Mouse (Mus musculus) midbrain, embryonic 16.5 days (tissue): ENCODE measurements around the gene Slc2a12. TPM values are rescaled to one million over a fixed set of nuclear protein-coding genes. Genes with fewer than 3 reads are reported as not detected.

Experiments
- ATAC-seq: fragments of 200-750 bp; cut with Nextera tagmentation; 2 replicates; pipeline ENCODE4 v1.8.0; 2017; ENCODE audit warnings: moderate TSS enrichment
- H3K27ac ChIP-seq: fragments of 300-500 bp; sonication (generic); 2 replicates; pipeline ENCODE4 v1.5.1; 2014; ENCODE audit warnings: mild to moderate bottlenecking, low read length, mixed read lengths
- H3K27me3 ChIP-seq: fragments of 300-500 bp; sonication (generic); 2 replicates; pipeline ENCODE4 v1.6.1; 2014; ENCODE audit warnings: low read depth, low read length, mixed read lengths; ENCODE audit not compliant: control insufficient read depth, insufficient read depth
- H3K36me3 ChIP-seq: fragments of 300-500 bp; sonication (generic); 2 replicates; pipeline ENCODE4 v1.6.1; 2014; ENCODE audit warnings: mild to moderate bottlenecking, low read length, moderate library complexity, mixed read lengths; ENCODE audit not compliant: control insufficient read depth, insufficient read depth
- H3K4me1 ChIP-seq: fragments of 300-500 bp; sonication (generic); 2 replicates; pipeline ENCODE4 v1.6.1; 2014; ENCODE audit warnings: mild to moderate bottlenecking, low read length, mixed read lengths; ENCODE audit not compliant: control insufficient read depth, insufficient read depth
- H3K4me2 ChIP-seq: fragments of 300-500 bp; sonication (generic); 2 replicates; pipeline ENCODE4 v1.6.1; 2014; ENCODE audit warnings: mild to moderate bottlenecking, low read length, mixed read lengths
- H3K4me3 ChIP-seq: fragments of 300-500 bp; sonication (generic); 2 replicates; pipeline ENCODE4 v1.5.1; 2014; ENCODE audit warnings: low read depth, mild to moderate bottlenecking, low read length, moderate library complexity, mixed read lengths
- H3K9ac ChIP-seq: fragments of 300-500 bp; sonication (generic); 2 replicates; pipeline ENCODE4 v1.6.1; 2014; ENCODE audit warnings: low read depth, low read length, mixed read lengths
- H3K9me3 ChIP-seq: fragments of 300-500 bp; sonication (generic); replicated peaks from 2 replicates; pipeline ENCODE4 v1.6.1; 2014; ENCODE audit warnings: mild to moderate bottlenecking, low read length, mixed read lengths; ENCODE audit not compliant: control insufficient read depth, poor library complexity, severe bottlenecking
- WGBS: fragments of 180-500 bp; shearing (Covaris S2); extraction: QIAGEN DNeasy Blood & Tissue Kit; methylation state at CpG from one replicate; pipeline ENCODE4 v1.1.7; 2014; 5-methylcytosine and 5-hydroxymethylcytosine counted together
- polyA plus RNA-seq: library from polyadenylated mRNA; unstranded; fragments of >200 nt; fragmentation: Nextera tagmentation; extraction: Ambion mirVana; gene quantifications from 2 replicates; pipeline ENCODE4 v1.2.1, GENCODE M21; 2015

Slc2a12 gene
- polyA plus RNA-seq, 1 experiment from 2014 or later, result 5.3 TPM

- H3K9ac ChIP-seq, result no peak overlapping the region
- H3K9me3 ChIP-seq, result no peaks in the 10 kb centered on the region
- no peak overlapping the region for H3K4me3 ChIP-seq
- ATAC-seq, result no peak
- H3K27ac ChIP-seq, result no peak overlapping the region
- WGBS, result 92% methylated on average over 7 of the region's 7 CpGs
- no peaks in the 10 kb centered on the region for H3K4me1 ChIP-seq
- H3K36me3 ChIP-seq, result no peaks in the 10 kb centered on the region
- no peak overlapping the region for H3K4me2 ChIP-seq
- H3K27me3 ChIP-seq, result no peaks in the 10 kb centered on the region
Observed at GRCm38 (mm10) chr10:22696864-22697263, 52.1 kb downstream of the Slc2a12 start.

DNA sequence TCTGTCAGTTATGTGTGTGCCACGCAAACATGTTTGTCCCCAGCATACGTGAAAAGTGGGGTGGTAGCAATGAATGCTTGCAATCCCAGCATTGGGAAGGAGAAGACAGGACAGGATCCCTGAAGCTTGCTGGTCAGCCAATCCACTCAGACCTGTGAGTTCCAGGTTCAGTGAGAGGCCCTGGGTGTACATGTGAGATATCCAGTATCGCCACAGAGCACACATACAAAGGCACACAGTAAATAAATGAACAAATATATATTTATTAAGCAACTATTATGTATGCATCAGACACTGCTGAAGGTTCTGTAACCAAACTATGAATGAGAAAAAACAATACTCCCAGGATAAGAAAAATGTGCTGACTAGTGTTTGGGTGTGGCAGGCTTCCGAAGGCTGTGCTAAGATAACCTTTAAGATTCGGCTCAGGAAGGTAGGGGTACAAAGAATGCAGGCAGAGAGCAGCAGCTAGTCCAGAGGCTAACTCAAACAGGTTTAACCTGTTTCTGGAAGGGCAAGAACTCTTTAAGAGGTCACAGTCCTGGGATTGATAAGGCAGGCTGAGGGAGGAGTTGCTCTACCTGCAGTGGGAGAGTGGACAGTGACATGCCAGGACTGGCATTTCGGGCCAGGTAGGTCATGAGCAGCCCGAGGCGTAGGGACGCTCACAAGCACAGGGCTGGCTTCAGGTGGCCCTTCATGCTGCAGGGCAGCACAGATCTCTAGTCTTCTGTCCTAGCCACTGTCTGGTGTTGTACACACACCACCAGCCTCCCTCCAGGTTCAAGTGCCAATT, 53.5 kb downstream of the Slc2a12 start:
- H3K27me3 ChIP-seq, result no peaks in the 10 kb centered on the region
- H3K27ac ChIP-seq, result no peak overlapping the region
- H3K9ac ChIP-seq, result no peak overlapping the region
- 94% methylated on average over 9 of the region's 9 CpGs for WGBS
- no peaks in the 10 kb centered on the region for H3K9me3 ChIP-seq
- no peaks in the 10 kb centered on the region for H3K36me3 ChIP-seq
- no peak for ATAC-seq
- H3K4me2 ChIP-seq, result no peak overlapping the region
- H3K4me1 ChIP-seq, result no peaks in the 10 kb centered on the region
- H3K4me3 ChIP-seq, result no peak overlapping the region

GRCm38 (mm10) chr10:22699487-22700335, 54.9 kb downstream of the Slc2a12 start:
- H3K4me3 ChIP-seq, result no peak overlapping the region
- no peaks in the 10 kb centered on the region for H3K4me1 ChIP-seq
- 86% methylated on average over 19 of the region's 19 CpGs for WGBS
- ATAC-seq, result peak; percentile 52
- no peaks in the 10 kb centered on the region for H3K27me3 ChIP-seq
- no peaks in the 10 kb centered on the region for H3K36me3 ChIP-seq
- H3K27ac ChIP-seq, result no peak overlapping the region
- no peaks in the 10 kb centered on the region for H3K9me3 ChIP-seq
- no peak overlapping the region for H3K9ac ChIP-seq
- no peak overlapping the region for H3K4me2 ChIP-seq

GRCm38 (mm10) chr10:22700773-22701172, 56.0 kb downstream of the Slc2a12 start:
- H3K27ac ChIP-seq, result no peak overlapping the region
- no peak for ATAC-seq

DNA sequence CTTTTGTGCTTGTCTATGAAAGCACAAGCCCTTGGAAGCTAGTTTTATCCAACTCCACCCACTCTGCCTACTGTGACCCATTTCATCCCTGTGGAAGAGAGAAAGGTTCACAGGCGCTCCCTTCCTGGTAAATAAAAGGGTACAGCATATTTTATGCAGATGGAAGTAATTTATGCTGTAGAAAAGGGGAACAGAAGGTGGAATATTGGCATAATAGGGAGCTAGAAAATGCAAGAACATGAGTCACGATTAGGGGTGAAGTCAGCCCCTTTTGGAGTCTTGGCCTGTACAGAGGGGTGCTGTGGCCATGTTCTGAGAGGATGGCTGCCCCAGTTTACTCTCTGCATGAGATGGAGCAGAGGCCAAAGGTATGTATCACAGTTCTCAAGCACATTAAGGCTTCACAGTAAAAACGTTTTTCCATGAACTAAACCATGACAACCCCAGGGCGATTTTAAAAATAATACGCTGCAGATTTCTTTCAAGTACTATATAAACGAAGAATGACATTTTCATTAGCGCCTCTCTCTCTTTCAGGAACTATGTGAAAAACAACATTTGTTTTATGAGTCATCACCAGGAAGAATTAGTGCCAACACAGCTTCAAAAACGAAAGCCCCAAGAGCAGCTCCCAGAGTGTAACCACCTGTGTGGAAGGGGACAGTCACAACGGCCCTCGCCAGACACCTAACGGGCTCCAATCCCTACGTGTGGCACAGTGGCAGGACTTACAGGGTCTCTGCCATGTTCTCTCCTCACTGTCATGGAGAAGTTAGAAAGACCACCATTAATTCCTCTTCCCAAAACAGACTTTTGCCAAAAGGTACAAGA, 56.9 kb downstream of the Slc2a12 start:
- H3K4me2 ChIP-seq, result no peak overlapping the region
- H3K4me1 ChIP-seq, result no peaks in the 10 kb centered on the region
- no peak overlapping the region for H3K9ac ChIP-seq
- no peak for ATAC-seq
- H3K9me3 ChIP-seq, result no peaks in the 10 kb centered on the region
- 81% methylated on average over 12 of the region's 12 CpGs for WGBS
- no peak overlapping the region for H3K4me3 ChIP-seq
- no peaks in the 10 kb centered on the region for H3K27me3 ChIP-seq
- H3K27ac ChIP-seq, result no peak overlapping the region
- H3K36me3 ChIP-seq, result peaks cover 7% of the 10 kb centered on the region

More at GRCm38 (mm10) chr10:22700773-22701172, 56.0 kb downstream of the Slc2a12 start:
- Histone ChIP-seq H3K4me2 (no peak overlapping the region), H3K9ac (no peak overlapping the region), H3K36me3 (peaks cover 5% of the 10 kb centered on the region), H3K9me3 (no peaks in the 10 kb centered on the region), H3K4me1 (no peaks in the 10 kb centered on the region), H3K4me3 (no peak overlapping the region), H3K27me3 (no peaks in the 10 kb centered on the region)
- 86% methylated on average over 9 of the region's 9 CpGs for WGBS

GRCm38 (mm10) chr10:22703844-22704243, 59.0 kb downstream of the Slc2a12 start:
- WGBS, result 90% methylated on average over 6 of the region's 6 CpGs
- H3K36me3 ChIP-seq, result peaks cover 11% of the 10 kb centered on the region
- H3K9me3 ChIP-seq, result no peaks in the 10 kb centered on the region
- no peak for ATAC-seq
- H3K4me1 ChIP-seq, result no peaks in the 10 kb centered on the region
- no peaks in the 10 kb centered on the region for H3K27me3 ChIP-seq
- no peak overlapping the region for H3K4me2 ChIP-seq
- no peak overlapping the region for H3K9ac ChIP-seq
- H3K27ac ChIP-seq, result no peak overlapping the region
- no peak overlapping the region for H3K4me3 ChIP-seq

DNA sequence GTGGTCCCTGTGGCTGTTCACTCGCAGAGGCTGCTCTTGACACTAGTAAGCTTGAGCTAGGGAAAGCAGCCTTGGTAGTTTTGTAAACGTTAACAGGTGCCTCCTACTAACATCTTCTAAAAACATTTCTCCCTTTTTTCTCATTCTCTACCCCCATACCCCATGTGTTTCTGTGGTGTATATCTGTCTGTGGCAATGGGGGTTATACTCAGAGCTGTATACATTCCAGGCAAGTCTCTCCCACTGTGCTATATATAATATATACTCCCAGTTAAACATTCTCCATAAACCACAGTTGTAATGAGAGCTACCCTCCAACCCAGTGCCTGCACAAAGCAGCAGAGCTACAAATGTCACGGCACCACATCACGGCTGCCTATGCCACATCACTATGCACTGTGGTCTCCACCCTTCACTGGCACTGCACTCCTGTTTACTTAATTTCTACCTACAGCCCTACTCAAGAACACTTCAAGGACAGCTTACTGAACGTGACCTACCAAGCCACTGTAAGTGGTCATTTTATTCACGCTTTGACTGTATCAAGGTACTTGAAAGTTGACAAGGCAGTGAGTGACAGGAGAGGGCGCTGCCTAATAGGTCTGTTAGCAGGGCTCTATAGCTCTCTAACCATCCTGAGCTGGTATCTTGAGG, 63.5 kb downstream of the Slc2a12 start:
- no peaks in the 10 kb centered on the region for H3K4me1 ChIP-seq
- 87% methylated on average over 7 of the region's 7 CpGs for WGBS
- no peaks in the 10 kb centered on the region for H3K27me3 ChIP-seq
- H3K4me2 ChIP-seq, result no peak overlapping the region
- no peaks in the 10 kb centered on the region for H3K9me3 ChIP-seq
- peaks cover 11% of the 10 kb centered on the region for H3K36me3 ChIP-seq
- no peak overlapping the region for H3K4me3 ChIP-seq
- no peak for ATAC-seq
- no peak overlapping the region for H3K9ac ChIP-seq
- no peak overlapping the region for H3K27ac ChIP-seq

DNA sequence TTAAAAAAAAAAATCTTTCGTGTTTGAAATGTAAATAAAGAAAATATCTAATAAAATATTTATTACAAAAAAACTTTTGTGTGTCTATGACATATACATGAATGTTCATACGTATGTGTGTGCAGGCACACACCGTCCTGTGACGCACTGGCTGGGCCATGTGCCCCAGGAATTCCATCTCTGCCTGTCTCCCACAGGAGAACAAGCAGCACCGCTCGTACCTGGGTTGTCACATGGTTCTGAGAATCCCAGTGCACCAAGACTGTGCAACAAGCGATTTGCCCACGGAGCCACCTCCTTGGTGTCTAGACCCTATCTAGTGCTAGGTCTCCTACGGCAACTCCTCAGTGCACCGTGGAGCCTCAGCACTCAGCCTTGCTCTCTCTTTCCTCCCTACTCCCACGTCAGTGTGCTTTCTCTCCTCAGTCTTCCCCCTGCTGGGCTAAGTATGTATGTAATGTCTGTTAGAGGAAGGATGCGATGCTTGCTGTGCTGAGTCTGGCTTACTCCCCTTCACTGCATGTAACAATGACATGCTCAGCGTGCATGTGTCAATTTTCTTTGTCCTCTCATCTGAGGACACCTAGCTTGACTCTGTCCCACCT, 65.5 kb downstream of the Slc2a12 start:
- H3K4me2 ChIP-seq, result no peak overlapping the region
- no peak overlapping the region for H3K9ac ChIP-seq
- ATAC-seq, result no peak
- no peaks in the 10 kb centered on the region for H3K27me3 ChIP-seq
- no peak overlapping the region for H3K27ac ChIP-seq
- H3K4me3 ChIP-seq, result no peak overlapping the region
- H3K4me1 ChIP-seq, result no peaks in the 10 kb centered on the region
- 82% methylated on average over 13 of the region's 13 CpGs for WGBS
- H3K36me3 ChIP-seq, result peaks cover 11% of the 10 kb centered on the region
- no peaks in the 10 kb centered on the region for H3K9me3 ChIP-seq
